Mouse (Mus musculus): ENCODE measurements around the gene Ush2a. TPM values are rescaled to one million over a fixed set of nuclear protein-coding genes. Genes with fewer than 3 reads are reported as not detected.

Ush2a gene
- polyA plus RNA-seq, 3 experiments from 2014 or later = 0.07 TPM; not detected in 2

DNA sequence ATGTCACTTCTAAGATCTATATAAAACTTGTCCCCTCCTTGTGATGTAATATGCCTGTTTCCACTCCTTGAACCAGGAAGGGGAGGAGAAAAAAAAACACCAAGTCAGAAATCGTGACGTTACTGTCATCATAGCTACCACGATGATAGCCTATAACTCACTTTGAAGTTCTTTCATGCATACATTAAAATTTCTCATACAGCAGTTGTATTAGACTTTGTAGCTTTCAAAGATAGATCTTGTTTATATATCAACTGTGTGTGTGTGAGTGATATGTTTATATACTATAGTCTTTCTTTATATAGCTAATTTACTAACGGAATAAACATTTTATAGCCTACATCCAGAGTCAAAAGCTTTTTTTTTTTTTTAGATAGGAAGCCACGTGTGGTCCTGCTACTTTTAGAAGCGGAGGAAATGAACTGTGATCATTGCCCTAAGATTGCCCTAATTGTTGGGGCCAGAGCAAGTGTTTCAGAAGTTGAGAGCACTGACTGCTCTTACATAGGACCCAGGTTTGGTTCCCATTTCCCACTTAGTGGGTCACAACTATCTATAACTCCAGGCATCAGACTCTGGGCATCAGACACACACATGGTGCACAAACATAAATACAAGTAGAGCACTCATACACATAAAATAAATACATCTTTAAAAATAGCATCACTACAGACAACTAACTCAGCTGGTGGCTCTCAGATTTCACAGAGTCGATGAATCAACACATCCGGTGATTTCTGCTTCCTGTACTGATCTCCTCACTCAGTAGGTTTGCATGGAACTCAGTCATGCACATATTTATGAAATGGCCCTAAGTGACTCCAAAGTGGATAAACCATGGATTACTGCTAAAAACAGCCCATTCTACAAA lies 413.1 kb downstream of the Ush2a start:
- ATAC-seq = no peak

GRCm38 (mm10) chr1:188675511-188675863 lies 413.7 kb downstream of the Ush2a start:
- ATAC-seq = no peak

DNA sequence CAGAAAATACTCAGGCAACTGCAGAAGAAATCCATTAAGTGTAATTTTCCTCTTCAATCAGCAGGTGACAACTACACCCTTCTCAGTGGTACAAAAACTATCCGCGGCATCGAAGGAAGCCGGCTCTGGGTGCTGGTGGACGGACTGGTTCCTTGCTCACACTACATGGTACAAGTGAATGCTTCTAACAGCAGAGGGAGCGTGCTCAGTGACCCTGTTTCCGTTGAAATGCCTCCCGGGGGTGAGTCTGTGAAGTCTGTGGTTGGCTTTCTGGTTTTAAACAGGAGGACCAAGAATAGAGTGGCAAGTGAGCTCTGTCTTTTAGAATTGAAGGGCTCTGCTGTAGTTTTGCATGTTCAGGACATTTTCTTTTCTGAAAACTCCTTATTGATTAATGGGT lies 416.4 kb downstream of the Ush2a start:
- no peak for ATAC-seq

GRCm38 (mm10) chr1:188686362-188686761 lies 424.5 kb downstream of the Ush2a start:
- no peak for ATAC-seq

GRCm38 (mm10) chr1:188696295-188696694 lies 434.5 kb downstream of the Ush2a start:
- no peak for ATAC-seq

DNA sequence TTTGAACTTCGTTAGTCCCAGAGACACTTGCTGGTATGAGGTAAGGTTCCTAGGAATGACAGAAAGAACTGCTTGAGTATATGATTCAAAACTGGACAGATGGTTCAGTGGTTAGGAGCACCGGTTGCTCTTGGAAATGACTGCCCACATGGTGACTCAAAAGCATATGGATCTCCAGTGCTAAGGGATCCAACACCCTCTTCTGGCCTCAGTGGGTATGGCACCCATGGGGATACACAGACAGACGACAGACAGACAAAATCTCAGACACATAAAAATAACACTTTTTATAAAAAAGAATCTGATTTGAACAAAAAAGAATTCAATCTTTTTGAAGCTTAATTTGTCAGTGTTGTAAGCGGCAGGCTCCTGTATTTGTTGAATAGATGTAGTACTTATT lies 446.4 kb downstream of the Ush2a start:
- no peak for ATAC-seq

DNA sequence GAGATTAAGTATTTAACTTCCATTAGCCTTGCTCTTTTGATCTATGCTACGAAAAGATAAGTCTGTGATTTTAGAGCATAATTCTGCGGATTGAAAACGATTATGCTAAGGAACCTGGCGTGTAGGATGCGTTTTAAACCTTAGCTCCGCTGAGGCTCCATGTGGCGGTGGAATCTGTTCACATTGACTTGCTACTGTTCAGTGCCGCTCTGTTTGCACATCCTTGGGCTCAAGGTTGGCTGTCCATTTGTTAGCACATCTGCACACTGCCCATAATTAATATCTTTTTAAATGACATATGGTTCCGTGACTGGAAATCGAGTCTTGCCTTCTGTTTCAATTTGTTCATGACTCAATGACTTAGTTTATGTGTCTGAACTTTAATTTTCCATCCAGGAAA lies 446.9 kb downstream of the Ush2a start:
- ATAC-seq = no peak

- no peak for ATAC-seq
Observed at GRCm38 (mm10) chr1:188714131-188714530, 452.3 kb downstream of the Ush2a start.

GRCm38 (mm10) chr1:188714941-188715340 lies 453.1 kb downstream of the Ush2a start:
- no peak for ATAC-seq

GRCm38 (mm10) chr1:188716886-188717285 lies 455.1 kb downstream of the Ush2a start:
- no peak for ATAC-seq

- ATAC-seq = no peak
Observed at GRCm38 (mm10) chr1:188725122-188725995, 463.5 kb downstream of the Ush2a start.

DNA sequence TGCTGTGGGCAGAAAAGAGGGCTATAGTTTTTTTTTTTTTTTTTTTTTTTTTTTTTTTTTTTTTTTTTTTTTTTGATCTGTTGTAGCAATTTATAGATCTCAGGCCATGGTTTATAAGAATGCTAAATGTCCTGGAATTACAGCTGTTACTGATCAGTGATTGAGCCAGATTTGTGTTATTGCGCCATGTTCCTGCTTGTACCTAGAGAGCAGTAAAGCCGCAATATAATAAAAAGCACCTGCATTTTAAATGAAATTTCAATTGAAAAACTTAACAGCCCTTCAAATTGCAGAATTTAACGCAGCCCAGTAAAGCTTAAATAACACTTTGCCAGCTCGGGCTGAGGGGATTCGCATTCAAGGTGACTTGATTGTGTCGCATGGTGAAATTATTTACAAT lies 465.1 kb downstream of the Ush2a start:
- ATAC-seq = no peak

- ATAC-seq = no peak
Observed at GRCm38 (mm10) chr1:188728625-188729024, 466.8 kb downstream of the Ush2a start.

DNA sequence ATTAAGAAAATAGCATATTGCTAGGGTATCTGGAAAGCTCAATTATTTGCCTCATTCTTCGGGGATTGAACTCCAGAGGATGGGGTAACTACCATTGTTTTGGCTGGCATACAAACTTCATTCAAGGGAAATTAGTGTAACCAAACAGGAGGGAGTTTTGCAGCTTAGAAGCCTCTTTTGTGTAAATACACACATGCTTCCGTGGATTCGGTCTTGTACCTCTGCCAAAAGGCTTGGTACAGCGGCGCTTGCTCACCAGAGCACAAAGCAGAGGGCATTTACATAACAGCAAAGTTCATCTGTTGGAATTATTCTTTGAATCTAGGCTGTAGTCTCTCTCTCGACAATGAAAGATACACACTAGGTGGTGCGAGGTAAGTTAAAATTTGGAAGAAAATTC lies 467.4 kb downstream of the Ush2a start:
- ATAC-seq = no peak

DNA sequence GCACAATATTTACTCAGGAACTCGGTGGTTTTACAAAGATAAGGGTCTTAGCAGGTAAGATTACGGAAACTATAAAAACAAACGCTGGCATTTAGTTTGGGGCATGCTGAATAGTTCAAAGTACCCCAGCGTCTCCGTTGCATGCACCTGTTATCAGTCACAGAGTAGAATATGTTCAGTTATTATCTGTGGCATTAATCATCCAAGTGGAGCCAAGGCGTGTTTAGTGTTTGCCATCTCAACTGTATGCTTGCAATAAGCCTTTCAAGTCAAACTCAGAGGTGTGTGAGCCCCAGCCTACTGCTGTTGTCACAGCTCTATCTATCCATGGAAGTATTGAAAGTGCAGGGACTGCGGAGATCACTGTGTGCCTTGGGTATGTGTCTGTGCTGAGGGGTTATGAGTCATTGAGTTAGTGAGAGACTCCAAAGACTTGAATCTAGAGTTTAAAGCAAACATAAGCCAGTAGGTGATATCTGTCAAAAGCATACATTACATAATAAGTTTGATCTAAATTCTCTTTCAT lies 473.0 kb downstream of the Ush2a start:
- no peak for ATAC-seq

- no peak for ATAC-seq
Observed at GRCm38 (mm10) chr1:188742971-188743370, 481.1 kb downstream of the Ush2a start.

- ATAC-seq = no peak
Observed at GRCm38 (mm10) chr1:188755031-188755430, 493.2 kb downstream of the Ush2a start.

GRCm38 (mm10) chr1:188760515-188760914 lies 498.7 kb downstream of the Ush2a start:
- no peak for ATAC-seq

GRCm38 (mm10) chr1:188762463-188762862 lies 500.6 kb downstream of the Ush2a start:
- no peak for ATAC-seq

- ATAC-seq = no peak
Observed at GRCm38 (mm10) chr1:188763761-188764160, 501.9 kb downstream of the Ush2a start.

- no peak for ATAC-seq
Observed at GRCm38 (mm10) chr1:188770828-188771227, 509.0 kb downstream of the Ush2a start.

- ATAC-seq = no peak
Observed at GRCm38 (mm10) chr1:188772516-188773229, 510.9 kb downstream of the Ush2a start.

DNA sequence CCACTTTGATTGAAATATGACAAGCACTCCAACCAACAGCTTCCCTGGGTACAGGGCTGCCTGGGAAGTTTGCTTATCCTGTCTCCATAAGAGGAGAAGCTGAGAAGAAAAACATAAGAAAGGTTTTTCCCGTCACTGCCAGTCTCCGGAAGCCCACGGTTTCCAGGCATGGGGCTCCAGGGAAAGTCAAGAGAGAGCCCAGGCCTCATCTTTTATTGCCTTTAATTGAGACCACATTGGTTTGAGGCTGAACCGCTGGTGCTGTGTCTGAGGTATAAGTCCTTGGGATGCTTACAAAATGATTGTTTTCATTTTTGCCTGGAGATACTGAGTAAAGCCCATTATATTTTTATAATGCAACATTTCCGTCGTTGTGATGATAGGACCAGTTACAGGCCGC lies 511.8 kb downstream of the Ush2a start:
- no peak for ATAC-seq

All from inflammation-experienced regulatory T-cells, adult 6 months (primary cell).